Mouse (Mus musculus): Measurements from ENCODE around the gene Ltb4r1.

The Ltb4r1 gene

DNA sequence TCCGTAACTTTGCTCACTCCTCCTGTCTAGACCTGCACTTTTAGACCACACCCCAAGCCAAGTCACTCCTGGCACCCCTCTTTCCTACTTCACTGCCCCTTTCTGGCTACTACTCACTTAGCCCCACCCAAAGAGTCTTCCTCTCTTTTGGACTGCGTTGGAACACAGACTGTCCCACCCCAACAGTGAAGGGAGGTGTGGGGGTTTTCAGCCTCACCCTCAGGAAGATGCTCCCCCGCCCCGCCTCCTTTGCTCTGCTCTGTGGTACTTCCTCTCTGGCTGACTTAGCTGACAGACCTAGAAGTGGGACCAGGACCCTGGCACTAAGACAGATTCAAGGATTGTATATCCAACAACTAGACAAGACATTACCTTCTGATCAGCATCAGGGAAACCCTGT is at the start of gene Ltb4r1:
Gene Ltb4r1 (plus strand): TSS at position 267 of the 400 bp plus-strand sequence.
- peak in 1 of 2 experiments; percentile 26 for DNase-seq

DNA sequence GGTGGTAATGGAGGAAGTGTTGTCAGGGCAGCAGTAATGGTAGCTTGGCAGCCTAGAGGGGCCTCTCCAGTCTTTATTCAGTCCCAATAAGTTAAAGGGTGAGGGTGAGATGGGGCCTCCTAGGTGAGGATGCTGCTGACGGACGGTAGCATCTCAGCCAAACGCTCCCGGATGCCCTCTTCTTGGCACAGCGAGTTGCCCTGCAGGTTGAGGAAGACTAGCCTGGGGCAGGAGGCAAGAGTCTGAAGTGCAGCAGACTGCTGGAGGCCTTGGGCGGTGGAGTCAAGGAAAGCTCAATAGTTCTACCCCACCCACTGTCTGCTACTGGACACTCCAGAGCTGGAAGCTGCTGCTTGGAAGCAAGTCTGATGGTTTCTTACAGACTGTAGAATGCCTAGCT is 49.5 kb upstream of the Ltb4r1 start:
- DNase-seq: no peak

DNA sequence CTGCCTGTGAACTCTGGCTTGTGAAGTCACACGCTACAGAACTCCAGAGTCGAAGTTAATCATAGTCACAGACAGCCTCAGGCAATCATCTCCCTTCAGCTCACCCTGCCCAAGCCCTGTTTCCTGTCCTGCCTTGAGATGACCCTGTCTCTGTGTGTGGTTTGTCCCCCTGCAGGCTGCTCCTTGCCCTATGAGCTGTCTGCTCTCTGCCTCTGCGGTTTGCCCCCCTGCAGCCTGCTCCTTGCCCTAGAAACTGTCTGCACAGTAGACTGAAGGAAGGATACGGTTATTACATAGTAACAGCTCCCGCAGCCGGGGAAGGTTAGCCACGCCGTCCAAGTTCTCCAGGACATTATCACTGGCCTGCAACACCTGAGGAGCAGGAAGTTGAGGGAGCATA is 48.9 kb upstream of the Ltb4r1 start:
- DNase-seq: no peak

DNA sequence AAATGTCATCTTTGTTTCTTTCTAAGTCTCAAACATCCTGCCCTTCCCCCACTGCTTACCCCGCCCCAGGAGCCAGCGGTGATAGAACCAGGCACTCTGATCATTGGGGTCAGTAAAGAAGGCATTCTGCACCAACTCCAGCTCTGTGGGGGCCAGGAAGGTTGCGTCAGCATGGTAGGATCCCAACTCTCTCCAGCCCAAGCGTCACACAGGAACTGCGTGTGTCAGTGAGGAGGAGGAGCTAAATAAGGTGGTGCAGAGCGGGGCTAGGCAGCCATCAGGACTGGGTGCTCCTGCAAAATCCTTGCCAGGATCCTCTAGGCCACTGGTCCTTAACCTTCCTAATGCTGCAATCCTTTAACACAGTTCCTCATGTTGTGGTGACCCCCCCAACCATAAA is 46.0 kb upstream of the Ltb4r1 start:
- DNase-seq: no peak

DNA sequence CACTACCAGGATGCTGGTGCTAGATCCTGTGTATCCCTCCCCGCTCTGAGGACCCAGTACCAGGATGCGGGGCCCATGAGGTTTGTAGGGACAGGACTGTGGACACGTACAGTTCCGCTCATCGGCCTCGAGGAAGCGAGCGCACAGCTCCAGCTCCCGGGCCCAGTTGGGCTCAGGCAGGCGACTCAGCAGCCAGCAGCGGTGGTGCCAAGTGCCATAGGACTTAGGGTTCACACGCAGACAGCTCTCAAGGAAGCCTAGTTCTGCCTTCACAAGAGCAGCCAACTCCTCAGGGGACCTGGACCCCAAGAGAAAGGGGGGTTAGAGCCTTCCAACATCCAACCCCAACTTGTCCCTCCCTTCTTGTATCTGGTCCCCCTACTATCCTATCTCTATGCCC is 45.1 kb upstream of the Ltb4r1 start:
- no peak for DNase-seq

DNA sequence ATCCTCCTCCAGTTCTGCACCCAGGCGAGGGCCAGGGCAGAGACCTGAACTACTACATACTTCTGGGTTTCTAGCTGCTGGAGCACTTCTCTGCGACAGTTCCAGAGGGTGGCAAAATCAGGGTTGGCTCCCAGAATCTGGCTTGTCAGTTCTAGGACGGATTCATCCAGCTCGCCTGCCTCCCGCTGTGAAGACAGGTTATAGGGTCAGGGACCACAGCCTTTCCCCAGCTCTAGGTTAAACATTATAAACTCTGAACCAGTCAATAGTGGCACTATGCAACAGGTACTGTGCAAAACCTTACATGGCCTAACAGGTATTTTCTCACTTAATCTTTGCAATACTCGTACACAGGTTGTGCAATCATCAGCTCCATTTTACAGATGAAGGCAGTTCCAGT is 44.7 kb upstream of the Ltb4r1 start:
- DNase-seq: no peak

DNA sequence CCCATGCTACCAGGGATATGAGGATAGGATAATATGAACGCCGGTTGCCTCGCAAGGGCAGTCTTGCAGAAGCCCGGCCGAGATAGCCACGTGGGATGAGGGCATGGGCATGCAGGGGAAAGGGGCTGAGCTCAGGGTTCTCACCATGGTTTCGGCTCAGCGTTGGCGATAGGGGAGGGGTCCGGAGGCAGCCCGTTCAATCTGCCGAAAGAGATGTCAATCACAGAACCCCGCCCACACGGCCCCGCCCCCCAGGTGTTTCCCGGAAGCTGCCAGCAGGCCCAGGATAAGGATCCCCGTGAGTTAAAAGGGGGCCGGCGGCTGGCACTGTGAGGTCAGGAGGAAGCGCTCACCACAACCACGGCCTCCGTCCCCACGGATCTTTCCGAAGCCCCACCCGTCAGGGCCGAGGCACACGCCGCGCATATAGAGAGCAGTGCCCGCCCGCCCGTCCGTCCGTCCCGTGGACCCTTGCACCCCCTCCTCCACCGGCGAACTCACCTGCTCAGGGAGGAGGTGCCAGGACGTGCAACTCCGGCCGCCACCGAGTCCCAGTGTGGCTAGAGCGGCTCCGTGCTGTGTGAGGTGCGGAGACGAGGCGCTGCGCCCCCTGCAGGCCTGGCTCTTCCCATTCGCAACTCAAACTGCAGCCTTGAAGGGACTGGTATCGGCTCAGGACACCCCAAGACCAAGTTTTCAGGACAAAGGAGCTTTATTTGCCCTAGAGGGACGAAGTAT is 43.9 kb upstream of the Ltb4r1 start, which contains the start of gene Rabggta:
Gene Rabggta (minus strand): TSS at position 564 of the 738 bp plus-strand sequence.
- peak; percentile 94 for DNase-seq

DNA sequence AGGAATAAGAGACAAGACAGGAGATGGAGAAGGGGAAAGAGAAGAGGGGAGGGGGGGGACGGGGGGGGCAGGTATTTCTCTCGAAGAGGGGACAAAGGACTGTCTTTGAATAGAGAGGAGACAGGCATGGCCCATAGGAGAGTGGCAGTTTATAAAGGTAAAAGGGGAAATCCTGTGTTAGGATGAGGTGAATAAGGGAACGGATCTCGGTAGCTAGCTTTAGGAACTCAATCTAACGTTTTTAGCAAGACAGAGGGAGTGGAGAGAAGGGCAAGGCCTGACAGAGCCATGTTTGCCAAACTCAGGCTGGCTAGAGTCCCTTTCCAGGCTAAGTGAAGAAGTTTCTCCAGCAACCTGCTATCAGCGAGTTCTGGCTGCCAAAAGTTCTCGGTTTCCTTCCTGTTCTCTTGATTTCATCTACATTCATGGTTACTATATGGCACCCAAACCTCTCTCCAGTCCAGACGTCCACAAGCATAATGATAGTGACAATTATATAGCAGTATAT is 43.3 kb upstream of the Ltb4r1 start:
- DNase-seq: no peak

DNA sequence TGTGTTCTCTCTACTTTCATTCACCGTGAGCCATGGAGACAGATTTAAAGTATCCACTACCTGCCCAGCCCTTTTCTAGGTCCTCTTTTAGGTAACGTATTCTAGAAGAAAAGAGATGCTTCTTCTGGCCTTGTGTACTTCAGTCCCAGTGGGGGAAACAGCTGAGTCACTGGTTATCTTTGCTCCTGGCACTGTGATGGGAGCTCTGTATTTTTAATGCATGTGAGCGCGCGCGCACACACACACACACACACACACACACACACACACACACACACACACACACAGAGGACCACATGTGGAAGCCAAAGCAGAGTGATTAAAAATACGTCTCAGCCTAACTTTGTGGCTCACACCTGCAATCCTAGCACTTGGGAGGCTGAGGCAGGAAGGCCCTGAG is 42.3 kb upstream of the Ltb4r1 start:
- DNase-seq: no peak

DNA sequence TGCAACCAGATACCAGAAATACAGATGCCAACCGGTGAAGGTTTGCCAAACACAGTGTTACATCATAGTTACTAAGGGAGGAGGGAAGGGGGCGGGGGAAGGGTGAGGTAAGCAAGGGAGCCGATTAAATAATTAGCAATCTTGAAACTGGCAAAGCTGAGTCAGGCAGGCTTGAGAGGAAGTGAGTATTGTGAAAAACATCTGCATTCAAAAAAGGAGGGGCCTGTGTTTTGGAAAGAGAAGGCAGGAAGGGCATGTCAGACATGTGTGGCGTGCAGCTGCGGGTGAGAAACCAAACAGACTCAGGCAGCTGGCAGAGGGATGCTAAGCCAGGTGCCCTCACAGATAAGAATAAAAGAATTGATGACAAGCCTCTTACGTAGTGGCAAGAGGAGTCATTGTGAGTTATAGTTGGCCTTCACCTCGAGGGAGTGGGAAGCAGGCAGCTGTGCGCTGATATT is 41.3 kb upstream of the Ltb4r1 start:
- DNase-seq: peak; percentile 50 to 60

DNA sequence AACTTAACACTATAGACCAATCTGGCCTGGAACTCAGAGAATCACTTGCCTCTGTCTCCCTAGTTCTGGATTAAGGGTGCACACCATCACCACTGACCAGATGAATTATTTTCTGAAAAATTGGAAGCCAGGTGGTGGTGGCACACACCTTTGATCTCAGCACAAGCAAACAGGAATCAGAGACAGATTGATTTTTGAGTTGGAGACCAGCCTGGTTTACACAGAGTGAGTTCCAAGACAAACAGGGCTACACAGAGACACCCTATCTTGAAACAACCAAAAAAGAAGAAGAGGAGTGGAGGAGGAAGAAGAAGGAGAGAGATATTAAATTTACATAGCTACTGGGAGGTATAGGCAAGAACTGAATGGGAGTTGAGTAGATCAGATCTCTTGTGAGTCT is 39.5 kb upstream of the Ltb4r1 start:
- DNase-seq: no peak

DNA sequence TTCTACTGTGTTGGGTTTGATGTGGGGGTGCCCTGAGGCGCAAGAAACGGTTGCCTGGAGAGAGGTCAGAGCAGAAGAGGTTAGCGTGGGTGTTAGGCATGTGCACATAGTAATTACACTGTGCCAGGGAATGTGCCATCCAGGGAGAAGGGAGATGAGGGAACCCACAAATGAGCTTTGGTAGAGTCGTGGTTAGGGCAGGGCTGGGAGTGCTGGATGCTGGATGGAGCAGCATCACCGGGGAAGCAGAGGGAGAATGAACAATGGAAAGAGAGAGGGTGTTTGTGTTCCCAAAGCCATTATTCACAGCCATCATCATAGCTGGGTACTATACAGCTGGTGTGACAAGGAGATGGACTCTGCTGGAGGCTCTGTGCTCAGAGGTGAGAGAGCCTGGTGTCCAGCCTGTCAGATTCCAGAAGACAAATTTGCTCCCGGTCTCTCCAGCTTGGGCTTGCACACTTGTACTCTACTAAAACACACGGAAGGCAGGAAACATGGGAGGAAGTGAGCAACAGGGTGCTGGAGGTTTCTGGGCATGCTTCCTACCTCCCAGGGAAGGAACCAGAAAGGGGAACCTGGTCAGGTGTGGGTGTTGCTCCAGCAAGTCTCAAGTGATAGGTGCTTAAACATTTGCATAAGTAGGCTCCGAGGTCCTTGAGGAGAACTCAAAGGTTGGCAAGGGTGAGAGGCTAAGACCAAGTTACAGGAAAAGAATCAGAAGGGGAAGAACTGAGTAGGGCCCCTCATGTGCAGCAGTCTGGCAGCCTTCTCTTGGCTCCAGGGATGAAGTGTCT is 37.7 kb upstream of the Ltb4r1 start:
- no peak for DNase-seq

DNA sequence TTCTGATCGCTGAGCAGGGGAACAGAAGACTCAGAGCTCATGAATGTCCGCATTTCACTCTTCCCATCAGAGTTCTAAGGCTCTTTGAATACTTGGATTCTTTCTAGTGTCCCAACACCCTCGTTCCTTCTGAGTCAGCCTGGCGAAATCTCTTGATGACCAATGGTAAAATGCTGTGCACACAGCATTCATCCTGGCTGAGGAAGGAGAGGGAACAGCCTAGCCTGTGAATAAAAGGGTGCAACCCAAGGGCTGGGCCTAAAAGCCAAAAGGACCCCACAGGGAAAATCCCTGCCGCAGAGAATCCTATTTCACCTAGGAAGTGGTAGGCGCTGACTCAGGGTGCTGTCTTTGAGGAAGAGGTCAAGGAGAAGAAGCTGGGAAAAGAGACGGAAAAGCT is 35.6 kb upstream of the Ltb4r1 start:
- DNase-seq: no peak

DNA sequence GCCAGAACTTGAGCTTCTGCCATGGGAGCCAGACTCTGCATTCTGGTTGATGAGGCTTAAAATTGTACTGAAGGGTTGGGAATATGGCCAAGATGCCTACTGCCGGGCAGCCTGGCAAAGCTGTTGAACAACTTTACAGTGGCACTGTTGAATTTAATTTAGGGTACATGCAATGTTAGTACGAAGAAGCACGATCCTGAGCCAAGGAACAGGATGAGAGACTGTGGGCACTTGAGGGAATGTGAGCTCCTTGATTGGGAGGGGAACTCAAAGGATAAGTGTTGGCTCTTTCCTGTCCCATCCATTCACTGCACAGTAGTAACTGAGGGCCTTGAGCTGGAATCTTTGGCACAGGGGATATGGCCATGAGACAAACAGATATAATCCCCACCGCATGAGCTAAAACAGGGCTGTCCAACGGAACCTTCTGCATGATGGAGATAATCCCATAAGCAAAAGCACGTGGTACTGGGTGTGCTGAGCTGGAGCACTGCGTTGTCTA is 35.2 kb upstream of the Ltb4r1 start:
- no peak for DNase-seq

DNA sequence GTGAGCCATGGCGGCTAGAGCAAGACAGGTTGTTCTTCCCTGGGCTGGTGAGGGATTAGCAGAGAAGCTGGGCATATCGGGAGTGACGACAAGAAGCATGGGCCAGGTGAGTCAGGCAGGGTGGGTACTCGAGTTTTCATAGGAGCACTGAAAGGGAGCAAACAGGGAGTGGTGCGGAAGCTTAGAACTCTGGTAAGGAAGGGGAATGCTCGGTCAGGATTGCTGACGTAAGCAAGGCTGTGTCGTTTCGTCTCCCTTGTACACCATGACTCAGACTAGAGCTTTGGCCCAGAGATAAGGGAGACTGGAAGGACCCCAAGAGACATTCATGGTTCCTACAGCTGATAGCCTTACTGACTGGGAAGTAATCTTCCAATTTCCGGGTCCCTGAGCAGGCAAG is 31.9 kb upstream of the Ltb4r1 start:
- no peak for DNase-seq

DNA sequence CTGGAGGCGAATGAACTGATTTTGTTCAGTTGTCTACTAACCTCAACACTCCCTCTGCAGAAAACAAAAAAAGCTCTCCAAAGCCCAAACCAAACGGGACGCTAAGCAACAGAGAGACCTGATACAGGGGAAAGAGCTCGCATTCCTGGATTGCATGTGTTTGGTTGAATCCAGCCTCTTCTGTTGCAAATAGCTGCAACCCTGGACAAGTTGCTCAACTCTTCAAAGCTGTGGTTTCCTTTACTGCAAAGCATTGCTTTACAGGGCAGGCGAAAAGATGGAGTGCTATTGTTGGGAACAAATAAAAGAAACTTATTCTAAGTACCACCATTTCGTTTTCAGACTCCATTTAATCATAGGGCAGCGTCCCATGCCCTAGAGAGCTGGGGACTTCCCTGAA is 30.9 kb upstream of the Ltb4r1 start:
- no peak for DNase-seq

DNA sequence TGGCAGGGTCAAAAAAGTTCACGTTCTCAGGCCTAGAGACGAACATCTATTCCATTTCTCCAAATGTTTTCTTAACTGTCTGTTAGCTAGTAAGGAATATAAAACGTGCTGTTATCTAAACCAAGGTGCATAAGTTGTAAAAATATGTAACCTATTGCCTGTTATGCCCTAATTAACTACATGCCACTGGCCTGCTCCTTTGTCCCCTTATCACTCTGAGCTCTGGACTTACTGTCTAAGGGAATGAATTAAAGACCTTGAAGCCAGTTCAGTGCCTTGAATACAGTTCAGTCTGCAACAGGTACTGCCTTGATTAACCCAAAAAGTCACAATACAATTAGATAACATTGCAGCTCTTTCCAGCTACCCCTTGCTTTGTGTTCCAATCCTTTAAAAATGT is 30.4 kb upstream of the Ltb4r1 start:
- DNase-seq: no peak

DNA sequence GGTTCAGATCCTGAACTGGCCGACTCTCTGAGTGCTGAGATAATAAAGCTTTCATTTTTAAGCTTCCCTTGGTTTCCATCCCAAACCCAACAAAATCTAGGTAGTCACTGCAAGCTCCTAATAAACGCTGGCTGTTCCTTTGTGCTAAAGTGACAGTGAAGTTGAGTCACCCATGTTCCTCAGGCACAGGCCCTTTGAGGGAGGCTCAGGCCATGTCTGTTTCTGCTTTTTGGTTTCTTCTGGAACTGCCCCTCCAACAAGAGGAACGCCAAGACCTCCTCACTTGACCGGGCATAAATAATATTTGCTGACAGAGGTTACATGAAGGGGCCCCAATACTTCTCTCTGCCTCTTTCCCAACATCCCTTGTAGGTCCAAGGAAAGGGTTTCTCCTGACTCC is 30.0 kb upstream of the Ltb4r1 start:
- DNase-seq: no peak

DNA sequence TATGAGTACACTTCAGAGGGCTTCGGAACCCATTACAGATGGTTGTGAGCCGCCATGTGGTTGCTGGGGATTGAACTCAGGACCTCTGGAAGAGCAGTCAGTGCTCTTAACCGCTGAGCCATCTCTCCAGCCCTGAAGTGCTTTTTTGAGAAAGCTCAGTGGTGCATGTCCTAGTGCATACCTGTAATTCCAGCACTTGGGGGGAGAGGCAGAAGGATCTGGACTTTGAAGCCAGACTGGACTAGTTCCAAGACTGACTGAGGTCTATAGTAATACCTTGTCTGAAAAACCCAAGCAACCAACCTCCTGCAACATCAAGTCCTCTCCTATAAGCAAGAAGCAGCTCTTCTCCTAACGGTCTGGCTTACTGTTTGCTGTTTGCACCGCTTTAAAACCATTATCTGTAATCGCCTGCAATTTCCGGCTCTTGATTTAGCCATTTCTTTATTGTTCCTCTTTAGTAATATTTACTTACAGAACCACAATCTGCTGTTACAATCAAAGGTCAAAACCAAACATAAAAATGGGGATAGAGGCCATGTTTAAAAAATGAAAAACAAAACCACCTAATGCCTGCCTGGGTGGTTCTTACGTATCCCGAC is 28.6 kb upstream of the Ltb4r1 start:
- no peak for DNase-seq

DNA sequence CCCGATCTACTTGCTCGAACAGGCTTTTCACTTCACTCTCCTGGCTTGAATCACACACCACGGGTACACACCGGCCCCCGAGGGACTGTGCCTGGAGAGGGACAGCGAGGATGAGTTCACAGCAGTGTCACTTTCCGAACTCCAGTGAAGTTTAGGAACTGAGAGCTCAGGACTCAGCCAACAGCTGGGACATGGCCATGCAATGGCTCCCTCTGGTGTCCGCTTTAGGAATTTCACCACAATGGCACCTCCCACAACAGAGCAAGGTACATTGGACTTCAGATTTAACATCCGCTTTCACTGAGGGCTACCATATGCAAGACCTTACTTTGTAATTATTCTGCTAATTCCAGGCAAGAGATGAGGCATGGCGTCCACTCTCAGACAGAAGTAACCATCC is 22.1 kb upstream of the Ltb4r1 start:
- peak; percentile 83 to 91 for DNase-seq

DNA sequence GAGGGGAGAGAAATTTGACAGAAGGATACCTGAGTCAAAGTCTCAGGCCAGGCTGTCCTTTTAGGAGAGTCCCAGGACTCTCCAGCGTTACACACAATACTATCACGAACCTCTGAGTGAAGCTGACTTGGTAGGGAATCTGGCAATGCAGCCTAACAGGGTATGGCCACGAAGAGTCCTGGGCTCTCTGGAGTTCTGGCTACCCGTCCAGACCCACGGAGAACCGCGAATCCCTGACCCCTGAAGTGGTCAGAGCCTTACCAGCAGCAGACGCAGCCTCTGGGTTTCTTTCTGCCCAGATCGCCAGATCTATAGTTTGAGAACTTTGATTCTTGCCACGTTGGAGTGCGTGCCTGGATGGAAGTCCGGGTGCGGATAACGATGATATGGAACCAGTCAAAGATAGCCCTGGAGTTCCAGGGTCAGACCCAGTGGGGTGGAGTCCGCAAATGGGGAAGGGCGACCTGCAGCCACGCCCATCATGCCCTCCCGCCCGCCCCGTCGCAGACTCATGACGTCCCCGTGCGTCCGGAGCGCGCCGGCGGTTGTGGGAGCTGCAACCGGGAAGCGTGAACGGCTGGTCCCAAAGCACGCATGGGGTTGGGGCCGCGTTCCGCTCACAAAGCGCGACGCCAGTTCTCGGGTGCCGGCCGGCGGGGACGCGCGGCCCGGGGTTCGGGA is 20.4 kb upstream of the Ltb4r1 start, which contains the start of the genes Dhrs1 and Nop9:
Gene Dhrs1 (minus strand): TSS at position 511 of the 681 bp plus-strand sequence.
Gene Nop9 (plus strand): TSS at position 514 of the 681 bp plus-strand sequence.
- peak; percentile 92 for DNase-seq

DNA sequence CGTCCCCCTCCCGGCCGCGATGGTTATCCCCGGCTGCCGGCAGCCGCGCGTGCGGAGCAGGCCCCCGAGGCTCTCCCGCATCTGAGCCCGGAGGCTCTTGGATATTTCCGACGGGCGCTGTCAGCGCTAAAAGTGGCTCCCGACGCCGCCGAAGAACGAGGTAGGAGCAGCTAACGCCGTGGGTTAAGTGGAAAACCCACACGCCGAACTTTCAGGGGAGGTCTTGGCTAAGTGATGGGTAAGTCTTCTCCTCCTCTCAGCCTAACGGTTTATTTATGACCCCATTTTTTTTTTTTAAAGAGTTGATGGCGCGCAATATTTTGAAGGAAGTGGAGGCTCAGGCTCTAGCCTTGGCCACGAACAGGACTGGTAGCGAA is 19.9 kb upstream of the Ltb4r1 start:
- DNase-seq: no peak
